Mouse (Mus musculus): ENCODE measurements around the gene Nufip2.

The Nufip2 gene

DNA sequence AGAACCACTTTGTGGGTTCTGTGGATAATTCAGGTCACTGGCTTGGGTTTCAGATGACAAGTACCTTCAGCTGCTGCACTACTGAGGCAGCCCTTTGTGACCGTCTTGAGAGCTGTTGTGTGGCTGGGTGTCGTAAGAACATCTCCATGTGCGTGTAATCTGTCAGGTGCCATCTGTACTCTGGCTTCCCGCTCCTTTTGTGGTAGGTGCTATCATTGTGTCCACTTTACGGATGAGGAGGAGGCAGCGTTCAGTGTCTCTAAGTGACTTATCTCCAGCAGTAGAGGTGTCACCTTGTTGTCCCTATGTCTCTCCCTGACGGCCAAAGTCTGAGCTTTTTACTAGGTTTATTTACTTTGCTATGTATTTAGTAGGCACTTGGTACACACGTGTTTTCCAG is 84.4 kb downstream of the Nufip2 start:
- DNase-seq (ENCODE audit: low read depth, low spot score) = no peak

DNA sequence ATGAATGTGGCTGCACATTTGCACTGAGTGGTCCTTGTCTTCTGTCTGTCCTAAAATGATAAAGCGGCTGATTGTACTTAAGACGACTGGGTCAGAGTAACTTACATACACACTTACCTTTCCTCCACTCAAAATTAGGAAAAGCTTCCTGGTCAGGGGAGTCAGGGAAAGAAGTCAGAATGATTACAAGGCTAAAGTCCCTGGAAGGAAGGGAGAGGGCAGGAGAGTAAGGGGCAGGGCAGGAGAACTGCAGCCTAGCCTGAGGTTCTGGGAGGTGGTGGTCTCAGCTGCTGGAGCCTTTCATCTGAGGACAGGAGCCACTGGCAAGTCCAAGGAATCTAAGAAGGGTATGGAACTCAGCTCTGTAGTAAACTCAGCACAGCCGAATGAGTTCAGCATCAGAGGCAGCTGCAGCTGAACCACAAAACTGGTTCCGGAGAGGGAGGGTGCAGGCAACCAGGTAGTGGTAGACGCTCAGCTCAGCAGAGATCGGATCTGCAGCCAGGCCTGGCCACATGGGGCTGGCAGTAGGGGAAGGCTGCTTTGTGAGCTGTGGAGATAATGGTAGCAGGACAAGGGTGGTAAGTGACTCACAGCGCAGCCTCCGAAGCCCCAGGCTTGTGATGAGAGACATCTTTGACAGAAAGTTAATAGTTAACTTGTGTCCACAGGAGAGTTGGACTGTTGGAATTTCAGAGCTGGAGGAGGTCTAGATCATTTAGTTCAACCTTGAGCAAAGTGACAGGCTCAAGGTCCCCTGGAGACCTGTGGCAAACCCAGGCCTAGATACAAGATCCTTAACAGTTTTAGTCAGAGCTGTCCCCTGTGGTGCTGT is 86.1 kb downstream of the Nufip2 start:
- no peak for DNase-seq (ENCODE audit: low read depth, low spot score)

GRCm38 (mm10) chr11:77775701-77776400 is 89.9 kb downstream of the Nufip2 start:
- no peak for DNase-seq (ENCODE audit: low read depth, low spot score)

DNA sequence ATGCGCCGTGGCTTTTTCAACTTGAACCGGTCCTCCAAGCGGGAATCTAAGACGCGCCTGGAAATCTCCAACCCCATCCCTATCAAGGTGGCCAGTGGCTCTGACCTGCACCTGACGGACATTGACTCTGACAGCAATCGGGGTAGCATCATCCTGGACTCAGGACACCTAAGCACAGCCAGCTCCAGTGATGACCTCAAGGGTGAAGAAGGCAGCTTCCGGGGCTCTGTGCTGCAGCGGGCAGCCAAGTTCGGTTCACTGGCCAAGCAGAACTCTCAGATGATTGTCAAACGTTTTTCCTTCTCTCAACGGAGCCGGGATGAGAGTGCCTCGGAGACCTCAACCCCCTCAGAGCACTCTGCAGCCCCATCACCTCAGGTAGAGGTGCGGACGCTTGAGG is 91.5 kb downstream of the Nufip2 start:
- DNase-seq (ENCODE audit: low read depth, low spot score) = no peak

DNA sequence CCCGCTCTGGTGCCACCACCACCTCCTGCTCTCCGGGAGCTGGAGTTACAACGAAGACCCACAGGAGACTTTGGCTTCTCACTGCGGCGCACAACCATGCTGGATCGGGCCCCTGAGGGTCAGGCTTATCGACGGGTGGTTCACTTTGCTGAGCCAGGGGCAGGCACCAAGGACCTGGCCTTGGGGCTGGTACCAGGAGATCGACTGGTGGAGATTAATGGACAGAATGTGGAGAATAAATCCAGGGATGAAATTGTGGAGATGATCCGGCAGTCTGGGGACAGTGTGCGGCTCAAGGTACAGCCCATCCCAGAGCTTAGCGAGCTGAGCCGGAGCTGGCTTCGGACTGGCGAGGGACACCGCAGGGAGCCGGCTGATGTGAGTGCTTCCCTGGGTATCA is 92.0 kb downstream of the Nufip2 start:
- no peak for DNase-seq (ENCODE audit: low read depth, low spot score)

- DNase-seq (ENCODE audit: low read depth, low spot score) = no peak
These were observed 93.3 kb downstream of the Nufip2 start for GRCm38 (mm10) chr11:77779240-77779639.

- no peak for DNase-seq (ENCODE audit: low read depth, low spot score)
These were observed 95.1 kb downstream of the Nufip2 start for GRCm38 (mm10) chr11:77781088-77781487.

- DNase-seq (ENCODE audit: low read depth, low spot score) = no peak
These were observed 96.3 kb downstream of the Nufip2 start for GRCm38 (mm10) chr11:77782104-77782815.

GRCm38 (mm10) chr11:77783211-77783746 is 97.3 kb downstream of the Nufip2 start:
- DNase-seq (ENCODE audit: low read depth, low spot score) = no peak

DNA sequence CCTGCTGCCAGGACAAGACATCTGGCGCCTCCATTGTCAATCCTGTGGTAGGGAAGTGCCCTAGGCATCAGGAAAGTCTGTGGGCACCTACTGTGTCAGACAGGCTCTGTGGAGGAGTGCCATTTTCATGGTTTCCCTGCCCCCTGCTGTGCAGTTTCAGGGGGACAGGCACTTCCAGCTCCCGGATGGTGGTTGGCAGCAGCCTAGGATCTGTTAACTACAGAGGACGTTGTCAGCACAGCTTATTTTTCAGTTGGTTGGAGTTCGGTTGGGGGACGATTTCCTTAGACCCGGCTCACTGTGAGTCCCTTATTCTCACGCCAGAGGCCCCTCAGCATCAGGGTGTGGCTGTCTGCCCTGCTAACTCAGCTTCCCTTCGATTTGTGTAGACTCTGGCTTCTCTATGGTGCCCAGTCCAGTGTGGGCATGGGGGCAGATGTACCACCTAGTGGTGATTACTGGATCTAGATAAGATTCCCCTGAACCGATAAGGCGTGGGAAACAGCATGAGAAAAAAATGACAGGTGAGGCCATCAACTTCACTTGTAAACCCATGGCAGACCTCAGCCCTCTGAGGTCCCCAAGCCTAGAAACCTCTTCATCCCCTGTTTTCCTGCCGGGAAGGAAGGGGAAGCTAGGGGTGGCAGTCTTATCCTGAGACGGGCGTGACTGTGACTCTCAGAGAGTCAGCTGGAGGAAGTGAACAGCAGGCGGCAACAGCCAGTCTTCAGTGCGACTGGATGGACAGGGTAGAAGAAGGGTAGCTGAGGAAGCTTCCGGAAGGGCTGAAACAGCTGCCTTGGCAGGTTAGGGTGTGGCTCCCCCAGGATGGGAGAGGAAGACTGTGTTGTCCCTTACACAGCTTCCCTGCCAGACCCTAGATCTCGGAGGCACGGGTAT is 98.0 kb downstream of the Nufip2 start:
- DNase-seq (ENCODE audit: low read depth, low spot score) = no peak

DNA sequence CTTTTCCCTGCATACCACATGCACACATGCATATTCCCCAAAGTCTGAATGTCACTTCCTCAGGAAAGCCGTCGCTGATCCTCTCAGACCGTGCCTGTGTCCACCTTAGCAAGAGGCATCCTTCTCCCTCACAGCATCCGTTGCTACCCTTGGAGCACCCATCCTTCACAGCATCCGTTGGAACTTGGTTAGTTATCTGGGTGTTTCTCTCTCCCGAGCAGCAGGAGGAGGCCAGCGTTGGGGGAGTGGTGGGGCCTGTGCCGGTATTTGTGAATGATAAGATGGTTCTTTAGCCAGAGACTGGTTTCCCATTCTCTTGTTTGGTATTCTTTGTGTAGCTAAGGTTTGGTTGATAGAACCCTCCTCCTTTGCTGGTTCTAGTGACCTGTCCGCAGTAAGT is 98.9 kb downstream of the Nufip2 start:
- DNase-seq (ENCODE audit: low read depth, low spot score) = no peak

- DNase-seq (ENCODE audit: low read depth, low spot score) = peak; percentile 81
These were observed 99.4 kb downstream of the Nufip2 start for GRCm38 (mm10) chr11:77785396-77785767.

- DNase-seq (ENCODE audit: low read depth, low spot score) = no peak
These were observed 100.0 kb downstream of the Nufip2 start for GRCm38 (mm10) chr11:77785768-77786561.

GRCm38 (mm10) chr11:77787707-77788106 is 101.8 kb downstream of the Nufip2 start, which contains the start of gene Gm10277:
Gene Gm10277 (minus strand): TSS chr11:77787747.
- no peak for DNase-seq (ENCODE audit: low read depth, low spot score)

DNA sequence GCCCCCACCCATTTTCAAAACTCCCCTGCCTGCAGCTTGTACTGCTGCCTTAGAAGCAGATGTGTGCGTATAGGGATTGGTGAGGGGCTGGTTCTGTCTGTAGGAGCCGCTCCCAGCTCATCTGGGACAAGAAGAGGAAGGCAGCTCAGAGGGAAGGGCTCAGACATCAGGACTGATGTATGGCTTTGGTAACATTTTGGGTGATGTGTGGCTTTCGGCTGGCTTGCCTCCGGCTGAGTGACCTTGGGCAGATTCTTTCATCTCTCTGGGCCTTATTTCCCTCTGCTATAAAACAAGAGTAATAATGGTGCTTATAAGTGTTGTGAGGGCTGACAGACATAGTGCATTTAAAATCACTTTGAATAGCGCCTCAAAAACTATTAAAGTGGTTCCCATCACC is 103.6 kb downstream of the Nufip2 start:
- DNase-seq (ENCODE audit: low read depth, low spot score) = no peak

GRCm38 (mm10) chr11:77790286-77790685 is 104.3 kb downstream of the Nufip2 start:
- no peak for DNase-seq (ENCODE audit: low read depth, low spot score)

GRCm38 (mm10) chr11:77791241-77791727 is 105.3 kb downstream of the Nufip2 start:
- peak; percentile 47 for DNase-seq (ENCODE audit: low read depth, low spot score)
